Mouse (Mus musculus) hindbrain, embryonic 12.5 days (tissue): ENCODE results near the gene Rps6ka5. TPM values are rescaled to one million over a fixed set of nuclear protein-coding genes. Genes with fewer than 3 reads are reported as not detected.

Source experiments
- ATAC-seq: fragments of 200-750 bp; cut with Nextera tagmentation; 2 replicates; pipeline ENCODE4 v1.8.0; 2017; ENCODE audit warnings: moderate TSS enrichment; ENCODE audit not compliant: low FRiP score
- H3K27ac ChIP-seq: fragments of 300-500 bp; sonication (generic); 2 replicates; pipeline ENCODE4 v1.5.1; 2016; ENCODE audit warnings: mild to moderate bottlenecking
- H3K27me3 ChIP-seq: fragments of 300-500 bp; sonication (generic); 2 replicates; pipeline ENCODE4 v1.6.1; 2016; ENCODE audit warnings: mild to moderate bottlenecking
- H3K36me3 ChIP-seq: fragments of 300-500 bp; sonication (generic); 2 replicates; pipeline ENCODE4 v1.6.1; 2016; ENCODE audit warnings: mild to moderate bottlenecking
- H3K4me1 ChIP-seq: fragments of 300-500 bp; sonication (generic); 2 replicates; pipeline ENCODE4 v1.6.1; 2016
- H3K4me2 ChIP-seq: fragments of 300-500 bp; sonication (generic); replicated peaks from 2 replicates; pipeline ENCODE4 v1.6.1; 2016; ENCODE audit warnings: mild to moderate bottlenecking
- H3K4me3 ChIP-seq: fragments of 300-500 bp; sonication (generic); 2 replicates; pipeline ENCODE4 v1.5.1; 2016; ENCODE audit warnings: mild to moderate bottlenecking
- H3K9ac ChIP-seq: fragments of 300-500 bp; sonication (generic); 2 replicates; pipeline ENCODE4 v1.6.1; 2016; ENCODE audit warnings: mild to moderate bottlenecking, moderate library complexity
- H3K9me3 ChIP-seq: fragments of 300-500 bp; sonication (generic); replicated peaks from 2 replicates; pipeline ENCODE4 v1.6.1; 2016; ENCODE audit warnings: mild to moderate bottlenecking
- WGBS: fragments of 180-500 bp; shearing (Covaris S2); methylation state at CpG from one replicate; pipeline ENCODE4 v1.1.7; 2016; 5-methylcytosine and 5-hydroxymethylcytosine counted together
- polyA plus RNA-seq: library from polyadenylated mRNA; unstranded; fragments of >200 nt; fragmentation: Nextera tagmentation; extraction: Ambion mirVana; gene quantifications from 2 replicates; pipeline ENCODE4 v1.2.1, GENCODE M21; 2016

Rps6ka5 gene
- polyA plus RNA-seq, 1 experiment from 2014 or later, result 6.5 TPM

DNA sequence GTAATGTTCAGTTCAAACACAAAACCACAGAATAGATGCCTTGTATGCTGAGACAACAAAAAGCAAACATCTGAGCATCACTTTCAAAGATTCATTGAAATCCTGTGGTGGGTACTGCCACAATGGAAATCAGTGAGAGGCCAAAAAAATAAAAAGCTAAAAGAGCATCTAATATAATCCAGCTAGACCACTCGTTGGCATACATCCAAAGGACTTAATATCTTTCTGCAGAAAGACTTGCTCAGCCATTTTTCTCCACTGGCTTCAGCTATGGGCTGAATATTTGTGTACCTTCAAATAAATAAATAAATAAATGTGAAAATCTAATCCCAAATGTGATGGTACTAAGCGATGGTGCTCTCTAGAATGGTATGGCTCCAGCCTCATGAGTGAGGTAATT, 39.8 kb downstream of the Rps6ka5 start:
- H3K9ac ChIP-seq, result no peak overlapping the region
- H3K4me1 ChIP-seq, result no peaks in the 10 kb centered on the region
- no peaks in the 10 kb centered on the region for H3K27me3 ChIP-seq
- no peaks in the 10 kb centered on the region for H3K9me3 ChIP-seq
- no peak overlapping the region for H3K4me3 ChIP-seq
- 87% methylated on average over 2 of the region's 2 CpGs for WGBS
- H3K27ac ChIP-seq, result no peak overlapping the region
- no peak for ATAC-seq
- H3K4me2 ChIP-seq, result no peak overlapping the region
- H3K36me3 ChIP-seq, result no peaks in the 10 kb centered on the region

DNA sequence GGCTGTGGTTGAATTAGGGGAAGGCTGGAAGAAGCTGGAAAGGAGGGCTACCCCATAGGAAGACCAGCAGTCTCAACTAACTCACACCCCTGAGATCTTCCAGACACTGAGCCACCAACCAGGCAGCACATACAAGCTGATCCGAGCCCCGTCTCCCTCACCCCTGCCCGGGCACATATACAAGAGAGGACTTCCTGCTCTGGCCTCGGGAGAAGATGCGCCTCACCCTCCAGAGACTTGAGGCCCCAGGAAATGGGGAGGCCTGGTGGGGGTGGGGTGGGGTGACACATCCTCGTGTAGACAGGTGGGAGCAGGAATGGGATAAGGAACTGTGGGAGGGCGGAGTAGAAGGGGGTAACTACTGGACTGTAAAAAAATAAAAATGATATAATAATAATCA, 45.0 kb downstream of the Rps6ka5 start:
- no peak for ATAC-seq
- H3K9ac ChIP-seq, result no peak overlapping the region
- no peaks in the 10 kb centered on the region for H3K27me3 ChIP-seq
- no peak overlapping the region for H3K4me3 ChIP-seq
- no peaks in the 10 kb centered on the region for H3K36me3 ChIP-seq
- no peaks in the 10 kb centered on the region for H3K9me3 ChIP-seq
- 87% methylated on average over 7 of the region's 7 CpGs for WGBS
- H3K4me1 ChIP-seq, result no peaks in the 10 kb centered on the region
- H3K27ac ChIP-seq, result no peak overlapping the region
- no peak overlapping the region for H3K4me2 ChIP-seq

DNA sequence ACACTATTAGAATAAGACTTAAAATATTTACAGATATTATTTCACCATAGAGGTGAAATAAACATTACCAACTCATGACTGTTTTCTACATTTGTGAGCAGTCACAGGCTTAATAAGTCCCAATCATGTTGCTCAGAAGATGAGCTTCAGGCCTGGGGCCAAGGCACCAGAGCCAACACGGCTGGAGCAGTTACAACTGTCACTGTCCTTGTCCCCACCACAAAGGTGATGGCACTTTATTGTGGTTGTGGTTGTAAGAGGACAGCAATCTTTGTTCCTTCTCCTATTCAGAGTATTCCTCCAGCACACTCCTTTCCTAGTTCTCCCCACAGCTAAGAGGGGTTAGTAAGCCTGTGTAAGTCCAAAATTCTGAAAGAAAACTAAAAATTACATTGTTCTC, 45.5 kb downstream of the Rps6ka5 start:
- Histone ChIP-seq H3K4me2 (no peak overlapping the region), H3K4me3 (no peak overlapping the region), H3K36me3 (no peaks in the 10 kb centered on the region), H3K9ac (no peak overlapping the region), H3K27me3 (no peaks in the 10 kb centered on the region), H3K27ac (no peak overlapping the region), H3K4me1 (no peaks in the 10 kb centered on the region), H3K9me3 (no peaks in the 10 kb centered on the region)
- no peak for ATAC-seq
- 69% methylated on average over 1 of the region's 1 CpGs for WGBS

DNA sequence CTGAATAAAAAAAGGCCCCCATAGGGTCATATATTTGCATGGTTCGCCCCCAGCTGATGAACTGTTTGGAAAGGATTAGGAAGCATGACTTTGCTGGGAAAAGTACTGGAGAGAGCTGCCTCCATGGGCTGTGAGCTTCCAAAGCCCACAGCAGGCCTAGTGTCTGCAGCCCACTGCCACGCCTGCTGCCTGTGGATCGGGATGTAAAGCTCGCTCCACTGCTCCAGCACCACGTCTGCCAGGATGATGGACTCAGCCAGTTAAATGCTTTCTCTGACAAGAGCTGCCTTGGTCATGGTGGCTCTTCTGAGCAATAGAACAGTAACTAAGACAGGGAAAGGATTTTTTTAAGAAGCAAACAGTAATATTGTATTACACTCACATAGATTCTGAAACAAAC, 46.1 kb downstream of the Rps6ka5 start:
- WGBS, result 74% methylated on average over 5 of the region's 5 CpGs
- no peak overlapping the region for H3K4me3 ChIP-seq
- no peaks in the 10 kb centered on the region for H3K36me3 ChIP-seq
- H3K9me3 ChIP-seq, result no peaks in the 10 kb centered on the region
- no peaks in the 10 kb centered on the region for H3K27me3 ChIP-seq
- no peaks in the 10 kb centered on the region for H3K4me1 ChIP-seq
- no peak for ATAC-seq
- no peak overlapping the region for H3K9ac ChIP-seq
- no peak overlapping the region for H3K27ac ChIP-seq
- no peak overlapping the region for H3K4me2 ChIP-seq

DNA sequence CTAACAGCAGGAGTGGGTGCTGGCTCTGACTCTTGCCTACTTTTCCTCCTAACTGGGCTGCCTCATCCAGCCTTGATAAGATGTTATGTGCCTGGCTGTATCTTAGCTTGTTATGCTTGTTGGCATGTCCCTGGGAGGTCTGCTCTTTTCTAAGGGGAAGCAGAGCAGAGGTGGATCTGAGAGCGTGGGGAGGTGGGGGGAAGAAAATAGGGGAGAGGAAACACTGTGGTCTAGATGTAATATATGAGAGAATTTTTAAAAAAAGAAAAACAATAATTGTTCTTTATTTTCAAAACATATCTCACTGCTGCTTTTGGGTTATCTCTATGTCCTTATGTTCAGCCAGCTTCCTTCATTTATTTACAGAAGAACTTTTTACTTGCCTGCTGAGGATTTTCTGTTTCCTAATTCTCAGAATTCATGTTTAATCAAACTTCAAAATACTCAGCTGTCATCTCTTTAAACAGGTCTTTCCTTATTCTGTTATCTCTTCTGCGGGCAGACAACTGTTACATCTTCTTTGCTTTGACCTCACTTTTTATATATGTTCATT, 56.1 kb downstream of the Rps6ka5 start:
- no peak for ATAC-seq
- Histone ChIP-seq H3K4me3 (no peak overlapping the region), H3K36me3 (no peaks in the 10 kb centered on the region), H3K27me3 (no peaks in the 10 kb centered on the region), H3K9me3 (no peaks in the 10 kb centered on the region), H3K9ac (no peak overlapping the region), H3K4me2 (no peak overlapping the region), H3K4me1 (no peaks in the 10 kb centered on the region), H3K27ac (no peak overlapping the region)
- WGBS, result 84% methylated on average over 2 of the region's 2 CpGs

DNA sequence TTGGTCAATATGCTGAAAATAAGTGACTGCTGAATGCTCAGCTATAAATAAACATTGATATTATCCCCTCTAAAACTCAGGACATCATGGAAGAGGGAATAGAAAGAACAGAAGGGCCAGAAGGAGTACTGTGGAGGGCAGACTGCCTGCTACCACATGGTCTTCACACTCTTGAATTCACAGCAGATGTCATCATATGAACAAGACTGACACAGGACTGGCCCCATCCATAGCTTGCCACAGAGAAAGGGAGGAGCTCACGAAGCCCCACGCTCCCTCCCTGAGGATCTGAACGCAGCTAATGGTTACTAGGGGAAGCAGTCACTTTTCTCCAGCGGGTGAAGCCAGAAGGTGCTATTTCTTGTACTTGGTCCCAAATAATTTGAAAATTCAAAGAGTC, 61.5 kb downstream of the Rps6ka5 start:
- no peak for ATAC-seq

DNA sequence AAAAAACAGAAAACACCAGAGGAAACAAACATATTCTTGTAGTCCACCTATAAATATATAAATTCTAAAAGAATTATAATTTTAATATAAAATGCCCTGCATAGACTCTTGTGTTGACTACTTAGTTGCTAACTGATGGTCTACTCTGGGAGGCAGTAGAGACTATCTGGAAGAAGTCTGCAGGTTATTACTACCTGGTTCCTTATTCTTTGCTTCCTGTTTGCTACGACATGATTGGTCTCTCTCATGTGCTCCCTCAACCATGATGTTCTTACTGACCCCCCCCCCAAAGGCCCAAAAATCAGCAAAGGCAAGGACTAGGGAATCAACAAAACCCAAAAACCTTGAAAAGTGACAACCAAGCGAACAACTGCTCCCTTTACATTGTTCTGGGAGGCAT, 66.7 kb downstream of the Rps6ka5 start:
- no peaks in the 10 kb centered on the region for H3K4me1 ChIP-seq
- H3K36me3 ChIP-seq, result no peaks in the 10 kb centered on the region
- H3K4me2 ChIP-seq, result no peak overlapping the region
- H3K9ac ChIP-seq, result no peak overlapping the region
- no peak overlapping the region for H3K27ac ChIP-seq
- no peak for ATAC-seq
- no peaks in the 10 kb centered on the region for H3K9me3 ChIP-seq
- no peaks in the 10 kb centered on the region for H3K27me3 ChIP-seq
- no peak overlapping the region for H3K4me3 ChIP-seq
- 87% methylated on average over 2 of the region's 2 CpGs for WGBS

More for the DNA sequence above, 61.5 kb downstream of the Rps6ka5 start:
- Histone ChIP-seq H3K36me3 (no peaks in the 10 kb centered on the region), H3K9ac (no peak overlapping the region), H3K4me1 (no peaks in the 10 kb centered on the region), H3K9me3 (no peaks in the 10 kb centered on the region), H3K27ac (no peak overlapping the region), H3K4me3 (no peak overlapping the region), H3K27me3 (no peaks in the 10 kb centered on the region), H3K4me2 (no peak overlapping the region)
- WGBS, result 80% methylated on average over 4 of the region's 4 CpGs

DNA sequence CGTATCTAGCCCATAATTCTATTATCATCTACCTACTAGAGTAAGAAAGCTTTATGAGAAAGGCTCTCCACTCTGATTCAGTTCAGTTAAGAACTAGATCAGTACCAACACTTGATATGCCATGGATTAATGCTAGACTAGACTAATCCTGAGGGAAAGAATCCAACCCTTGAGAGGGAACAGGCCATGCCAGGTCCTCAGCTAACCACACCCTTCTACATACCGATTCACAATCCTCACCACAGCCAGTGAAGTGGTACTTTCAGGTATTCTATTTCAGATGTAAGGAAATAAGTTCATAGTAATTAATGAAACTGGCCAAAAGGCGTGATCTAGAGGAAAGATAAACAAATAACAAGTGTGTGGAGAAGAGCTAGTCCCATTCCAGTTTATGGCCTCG, 70.8 kb downstream of the Rps6ka5 start:
- Histone ChIP-seq H3K27ac (no peak overlapping the region), H3K9ac (no peak overlapping the region), H3K4me2 (no peak overlapping the region), H3K27me3 (no peaks in the 10 kb centered on the region), H3K4me1 (no peaks in the 10 kb centered on the region), H3K9me3 (no peaks in the 10 kb centered on the region), H3K4me3 (no peak overlapping the region), H3K36me3 (no peaks in the 10 kb centered on the region)
- ATAC-seq, result no peak
- WGBS, result 87% methylated on average over 4 of the region's 4 CpGs

DNA sequence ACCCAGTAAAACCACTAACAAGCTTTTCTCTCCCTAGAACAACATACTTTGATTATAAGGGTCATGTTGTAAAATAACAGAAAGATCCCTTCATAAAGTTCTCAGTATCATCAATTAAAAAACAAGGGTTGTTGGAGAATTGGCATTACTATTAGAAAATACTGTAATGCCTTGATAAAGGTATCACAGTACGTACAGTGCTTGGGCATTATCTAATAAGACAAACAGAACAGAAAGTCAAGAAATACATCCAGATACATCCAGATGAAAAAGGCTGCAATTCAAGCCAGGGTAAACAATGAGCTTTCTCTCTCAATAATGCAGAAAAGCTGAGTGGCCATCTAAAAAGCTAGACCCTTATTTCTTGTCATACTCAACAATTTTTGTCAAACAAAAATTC, 84.8 kb downstream of the Rps6ka5 start:
- peaks cover 3% of the 10 kb centered on the region for H3K4me1 ChIP-seq
- ATAC-seq, result no peak
- H3K27me3 ChIP-seq, result no peaks in the 10 kb centered on the region
- WGBS, result 90% methylated on average over 1 of the region's 1 CpGs
- no peak overlapping the region for H3K27ac ChIP-seq
- H3K4me3 ChIP-seq, result no peak overlapping the region
- no peak overlapping the region for H3K9ac ChIP-seq
- no peaks in the 10 kb centered on the region for H3K36me3 ChIP-seq
- no peak overlapping the region for H3K4me2 ChIP-seq
- H3K9me3 ChIP-seq, result no peaks in the 10 kb centered on the region

DNA sequence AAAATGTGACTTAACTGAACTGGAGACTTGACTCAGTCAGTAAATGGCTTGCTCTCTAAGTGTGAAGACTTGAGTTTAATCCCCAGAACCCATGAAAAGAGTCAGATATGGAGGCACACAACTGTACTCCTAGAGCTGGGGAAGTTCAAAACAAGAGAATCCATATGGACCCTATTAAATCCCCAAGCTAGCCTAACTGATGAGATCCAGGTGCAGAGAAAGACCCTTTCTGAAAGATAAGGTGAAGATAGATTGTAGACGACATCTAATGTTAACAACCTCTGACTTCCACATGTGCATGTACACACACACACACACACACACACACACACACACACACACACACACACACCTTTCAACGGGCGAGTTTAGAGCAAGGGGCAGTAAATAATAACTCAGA, 86.1 kb downstream of the Rps6ka5 start:
- H3K4me2 ChIP-seq, result no peak overlapping the region
- no peak overlapping the region for H3K27ac ChIP-seq
- H3K4me3 ChIP-seq, result no peak overlapping the region
- H3K27me3 ChIP-seq, result no peaks in the 10 kb centered on the region
- no peak for ATAC-seq
- H3K36me3 ChIP-seq, result no peaks in the 10 kb centered on the region
- WGBS, result 62% methylated on average over 3 of the region's 3 CpGs
- no peaks in the 10 kb centered on the region for H3K9me3 ChIP-seq
- H3K4me1 ChIP-seq, result peaks cover 3% of the 10 kb centered on the region
- no peak overlapping the region for H3K9ac ChIP-seq

DNA sequence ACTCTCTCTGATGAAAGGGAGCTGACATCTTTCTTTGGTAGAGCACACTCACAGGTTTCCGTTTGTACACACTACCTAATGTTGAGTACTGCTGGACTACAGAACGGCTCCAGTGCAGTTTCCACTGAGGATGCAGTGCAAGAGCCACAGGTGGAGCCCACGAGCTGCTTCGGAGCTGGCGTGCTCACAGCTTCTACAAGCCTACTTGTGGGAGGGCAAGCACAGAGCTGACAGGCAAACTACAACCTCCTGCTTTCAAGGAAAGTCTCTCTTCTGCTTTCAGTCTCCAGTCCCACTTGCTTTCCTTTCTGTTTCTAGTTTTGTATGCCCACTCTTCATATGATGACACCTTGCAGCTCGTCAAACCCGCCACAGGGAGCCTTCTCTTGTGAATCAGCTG, 87.1 kb downstream of the Rps6ka5 start:
- Histone ChIP-seq H3K4me2 (no peak overlapping the region), H3K4me1 (peaks cover 3% of the 10 kb centered on the region), H3K9ac (no peak overlapping the region; the same call in 1 of the 2 replicates), H3K4me3 (no peak overlapping the region), H3K36me3 (no peaks in the 10 kb centered on the region), H3K9me3 (no peaks in the 10 kb centered on the region), H3K27me3 (no peaks in the 10 kb centered on the region), H3K27ac (no peak overlapping the region)
- no peak for ATAC-seq
- WGBS, result 47% methylated on average over 7 of the region's 7 CpGs

DNA sequence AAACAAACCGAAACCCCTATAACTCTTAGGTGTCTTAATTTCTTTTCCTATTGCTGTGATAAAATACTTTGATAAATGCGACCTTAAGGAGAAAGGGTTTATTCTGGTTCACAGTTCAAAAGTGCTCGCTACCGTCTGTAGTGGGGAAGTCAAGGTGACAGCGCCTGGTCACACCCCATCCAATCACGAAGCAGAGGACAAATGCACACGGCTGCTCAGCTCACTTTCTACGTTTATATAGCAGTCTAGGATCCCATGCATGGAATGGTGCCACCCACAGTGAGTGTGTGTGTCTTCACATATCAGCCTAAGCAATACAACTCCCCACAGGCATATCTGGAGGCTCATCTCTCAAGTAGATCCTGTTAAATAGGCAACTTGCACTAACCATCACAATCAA, 88.9 kb downstream of the Rps6ka5 start:
- Histone ChIP-seq H3K4me3 (no peak overlapping the region), H3K27ac (no peak overlapping the region), H3K4me2 (no peak overlapping the region), H3K36me3 (no peaks in the 10 kb centered on the region), H3K27me3 (no peaks in the 10 kb centered on the region), H3K9ac (no peak overlapping the region), H3K4me1 (peaks cover 3% of the 10 kb centered on the region), H3K9me3 (no peaks in the 10 kb centered on the region)
- no peak for ATAC-seq
- WGBS, result 91% methylated on average over 8 of the region's 8 CpGs

DNA sequence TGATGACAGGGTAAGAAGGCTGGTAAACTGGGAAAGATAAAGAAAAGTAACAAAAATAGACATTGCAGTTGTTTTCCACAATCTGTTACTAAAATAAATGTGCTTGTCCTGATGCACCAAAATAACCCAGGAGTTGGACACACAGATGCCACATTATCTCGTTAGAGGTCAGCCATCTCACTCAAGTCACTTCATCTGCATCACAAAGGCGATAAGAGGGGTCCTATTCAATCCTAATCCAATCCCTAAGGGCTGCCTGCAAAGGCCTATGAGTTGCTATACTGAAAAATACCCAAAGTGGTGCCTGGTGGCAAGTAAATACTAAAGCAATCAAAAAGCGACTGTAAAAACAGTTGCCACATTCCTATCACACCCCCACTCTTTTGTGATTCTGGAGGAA, 90.0 kb downstream of the Rps6ka5 start:
- H3K36me3 ChIP-seq, result no peaks in the 10 kb centered on the region
- no peak overlapping the region for H3K27ac ChIP-seq
- no peaks in the 10 kb centered on the region for H3K9me3 ChIP-seq
- no peak overlapping the region for H3K9ac ChIP-seq
- H3K4me1 ChIP-seq, result peaks cover 3% of the 10 kb centered on the region
- no peak overlapping the region for H3K4me2 ChIP-seq
- 41% methylated on average over 3 of the region's 3 CpGs for WGBS
- H3K27me3 ChIP-seq, result no peaks in the 10 kb centered on the region
- ATAC-seq, result no peak
- H3K4me3 ChIP-seq, result no peak overlapping the region

DNA sequence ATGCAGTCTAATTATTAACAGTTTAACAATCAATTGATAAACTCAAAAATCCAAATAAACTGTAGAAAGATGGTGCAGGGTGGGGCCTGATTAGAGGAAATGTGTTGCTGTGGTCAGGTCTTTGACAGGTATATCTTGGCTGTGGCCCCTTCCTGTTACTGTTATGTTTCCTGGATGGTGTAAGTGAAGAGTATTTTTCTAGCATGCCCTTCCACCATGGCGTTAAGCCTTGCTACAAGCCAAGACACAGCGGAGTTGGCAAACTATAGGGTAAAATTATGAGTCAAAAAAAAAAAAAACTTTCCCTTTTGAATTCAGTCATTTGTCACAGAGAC, 90.5 kb downstream of the Rps6ka5 start:
- no peak overlapping the region for H3K9ac ChIP-seq
- no peak overlapping the region for H3K4me2 ChIP-seq
- no peaks in the 10 kb centered on the region for H3K9me3 ChIP-seq
- no peak for ATAC-seq
- H3K27ac ChIP-seq, result no peak overlapping the region
- no peaks in the 10 kb centered on the region for H3K36me3 ChIP-seq
- WGBS, result 94% methylated on average over 2 of the region's 2 CpGs
- H3K27me3 ChIP-seq, result no peaks in the 10 kb centered on the region
- peaks cover 3% of the 10 kb centered on the region for H3K4me1 ChIP-seq
- H3K4me3 ChIP-seq, result no peak overlapping the region
